Mouse (Mus musculus): ENCODE results near the gene Hist1h2af. TPM values are rescaled to one million over a fixed set of nuclear protein-coding genes. Genes with fewer than 3 reads are reported as not detected.

Gene Hist1h2af
- polyA plus RNA-seq, 1 experiment, result 4,070 TPM

- TF ChIP-seq POLR2A (IDR thresholded peaks at IDR 0.05; ENCODE audit: control insufficient read depth, extremely low read depth, insufficient read depth, low read length, poor library complexity) (no peak), CTCF (IDR thresholded peaks at IDR 0.05; ENCODE audit: borderline replicate concordance, control insufficient read depth, extremely low read depth, insufficient read depth, low read length, poor library complexity) (no peak)
- Histone ChIP-seq H3K27me3 (ENCODE audit: control insufficient read depth, insufficient read depth, low read length) (no peaks in the 10 kb centered on the region), H3K27ac (ENCODE audit: control insufficient read depth, insufficient read depth, low read length) (no peak overlapping the region), H3K36me3 (ENCODE audit: control insufficient read depth, insufficient read depth, low read length) (no peaks in the 10 kb centered on the region), H3K4me3 (ENCODE audit: control insufficient read depth, insufficient read depth, low read length) (no peak overlapping the region), H3K4me1 (replicated peaks; ENCODE audit: control insufficient read depth, insufficient read depth, low read length) (peaks cover 3% of the 10 kb centered on the region)
- WGBS, result 65% methylated on average over 1 of the region's 1 CpGs
- no peak for DNase-seq
These were observed 23.6 kb upstream of the Hist1h2af start for GRCm38 (mm10) chr13:23510127-23510526.

GRCm38 (mm10) chr13:23513517-23513916 lies 20.2 kb upstream of the Hist1h2af start:
- peaks cover 2% of the 10 kb centered on the region for H3K4me1 ChIP-seq (replicated peaks; ENCODE audit: control insufficient read depth, insufficient read depth, low read length)
- no peaks in the 10 kb centered on the region for H3K36me3 ChIP-seq (ENCODE audit: control insufficient read depth, insufficient read depth, low read length)
- WGBS, result 95% methylated on average over 1 of the region's 1 CpGs
- no peaks in the 10 kb centered on the region for H3K27me3 ChIP-seq (ENCODE audit: control insufficient read depth, insufficient read depth, low read length)
- no peak overlapping the region for H3K27ac ChIP-seq (ENCODE audit: control insufficient read depth, insufficient read depth, low read length)
- TF ChIP-seq POLR2A (IDR thresholded peaks at IDR 0.05; ENCODE audit: control insufficient read depth, extremely low read depth, insufficient read depth, low read length, poor library complexity) (no peak), CTCF (IDR thresholded peaks at IDR 0.05; ENCODE audit: borderline replicate concordance, control insufficient read depth, extremely low read depth, insufficient read depth, low read length, poor library complexity) (no peak)
- no peak overlapping the region for H3K4me3 ChIP-seq (ENCODE audit: control insufficient read depth, insufficient read depth, low read length)
- no peak for DNase-seq

- peaks cover 2% of the 10 kb centered on the region for H3K4me1 ChIP-seq (replicated peaks; ENCODE audit: control insufficient read depth, insufficient read depth, low read length)
These were observed 18.4 kb upstream of the Hist1h2af start for GRCm38 (mm10) chr13:23515281-23515680.

GRCm38 (mm10) chr13:23515826-23516620 lies 17.7 kb upstream of the Hist1h2af start:
- Histone ChIP-seq H3K27ac (ENCODE audit: control insufficient read depth, insufficient read depth, low read length) (no peak overlapping the region), H3K4me3 (ENCODE audit: control insufficient read depth, insufficient read depth, low read length) (no peak overlapping the region), H3K4me1 (replicated peaks; ENCODE audit: control insufficient read depth, insufficient read depth, low read length) (peaks cover 2% of the 10 kb centered on the region), H3K27me3 (ENCODE audit: control insufficient read depth, insufficient read depth, low read length) (no peaks in the 10 kb centered on the region), H3K36me3 (ENCODE audit: control insufficient read depth, insufficient read depth, low read length) (no peaks in the 10 kb centered on the region)
- 75% methylated on average over 15 of the region's 15 CpGs for WGBS
- no peak for DNase-seq
- TF ChIP-seq POLR2A (IDR thresholded peaks at IDR 0.05; ENCODE audit: control insufficient read depth, extremely low read depth, insufficient read depth, low read length, poor library complexity), result no peak
- no peak for TF ChIP-seq CTCF (IDR thresholded peaks at IDR 0.05; ENCODE audit: borderline replicate concordance, control insufficient read depth, extremely low read depth, insufficient read depth, low read length, poor library complexity)

More at GRCm38 (mm10) chr13:23515281-23515680, 18.4 kb upstream of the Hist1h2af start:
- H3K36me3 ChIP-seq (ENCODE audit: control insufficient read depth, insufficient read depth, low read length), result no peaks in the 10 kb centered on the region
- H3K27ac ChIP-seq (ENCODE audit: control insufficient read depth, insufficient read depth, low read length), result no peak overlapping the region
- TF ChIP-seq CTCF (IDR thresholded peaks at IDR 0.05; ENCODE audit: borderline replicate concordance, control insufficient read depth, extremely low read depth, insufficient read depth, low read length, poor library complexity), result no peak
- no peak for TF ChIP-seq POLR2A (IDR thresholded peaks at IDR 0.05; ENCODE audit: control insufficient read depth, extremely low read depth, insufficient read depth, low read length, poor library complexity)
- no peak for DNase-seq
- WGBS, result 88% methylated on average over 5 of the region's 5 CpGs
- H3K27me3 ChIP-seq (ENCODE audit: control insufficient read depth, insufficient read depth, low read length), result no peaks in the 10 kb centered on the region
- H3K4me3 ChIP-seq (ENCODE audit: control insufficient read depth, insufficient read depth, low read length), result no peak overlapping the region

GRCm38 (mm10) chr13:23516822-23517602 lies 16.7 kb upstream of the Hist1h2af start:
- no peaks in the 10 kb centered on the region for H3K36me3 ChIP-seq (ENCODE audit: control insufficient read depth, insufficient read depth, low read length)
- DNase-seq, result peak; percentile 78
- peak overlapping the region; percentile 60 for H3K4me3 ChIP-seq (ENCODE audit: control insufficient read depth, insufficient read depth, low read length)
- under 1% methylated on average over 19 of the region's 19 CpGs for WGBS
- peaks cover 2% of the 10 kb centered on the region for H3K4me1 ChIP-seq (replicated peaks; ENCODE audit: control insufficient read depth, insufficient read depth, low read length)
- H3K27me3 ChIP-seq (ENCODE audit: control insufficient read depth, insufficient read depth, low read length), result no peaks in the 10 kb centered on the region
- no peak overlapping the region; the same call in 1 of the 2 replicates for H3K27ac ChIP-seq (ENCODE audit: control insufficient read depth, insufficient read depth, low read length)
- TF ChIP-seq POLR2A (IDR thresholded peaks at IDR 0.05; ENCODE audit: control insufficient read depth, extremely low read depth, insufficient read depth, low read length, poor library complexity), result no peak
- TF ChIP-seq CTCF (IDR thresholded peaks at IDR 0.05; ENCODE audit: borderline replicate concordance, control insufficient read depth, extremely low read depth, insufficient read depth, low read length, poor library complexity), result no peak

GRCm38 (mm10) chr13:23517603-23518294 lies 16.0 kb upstream of the Hist1h2af start:
- no peaks in the 10 kb centered on the region for H3K27me3 ChIP-seq (ENCODE audit: control insufficient read depth, insufficient read depth, low read length)
- WGBS, result under 1% methylated on average over 27 of the region's 27 CpGs
- peak; percentile 90 for DNase-seq
- H3K4me3 ChIP-seq (ENCODE audit: control insufficient read depth, insufficient read depth, low read length), result peak overlapping the region; percentile 60
- H3K36me3 ChIP-seq (ENCODE audit: control insufficient read depth, insufficient read depth, low read length), result no peaks in the 10 kb centered on the region
- no peak overlapping the region; the same call in 1 of the 2 replicates for H3K27ac ChIP-seq (ENCODE audit: control insufficient read depth, insufficient read depth, low read length)
- TF ChIP-seq POLR2A (IDR thresholded peaks at IDR 0.05; ENCODE audit: control insufficient read depth, extremely low read depth, insufficient read depth, low read length, poor library complexity) (no peak), CTCF (IDR thresholded peaks at IDR 0.05; ENCODE audit: borderline replicate concordance, control insufficient read depth, extremely low read depth, insufficient read depth, low read length, poor library complexity) (no peak)
- H3K4me1 ChIP-seq (replicated peaks; ENCODE audit: control insufficient read depth, insufficient read depth, low read length), result peaks cover 2% of the 10 kb centered on the region
